Mouse (Mus musculus) retina, embryonic 14.5 days (tissue): ENCODE measurements at regions not wholly inside any gene's neighbourhood (a gene's known extent, or its start where the extent isn't known, plus 50 kb on each side); places are given as distances from the start of the nearest gene placed in this dataset.
"Not testable (repeated sequence)": the region's sequence is repeated elsewhere in the genome, so short reads cannot be mapped to it uniquely, and the experiment has no call there.

Source experiments
- DNase-seq: peaks from one replicate; pipeline ENCODE4 v3.0.0-alpha.2; 2015; ENCODE audit warnings: low spot score

DNA sequence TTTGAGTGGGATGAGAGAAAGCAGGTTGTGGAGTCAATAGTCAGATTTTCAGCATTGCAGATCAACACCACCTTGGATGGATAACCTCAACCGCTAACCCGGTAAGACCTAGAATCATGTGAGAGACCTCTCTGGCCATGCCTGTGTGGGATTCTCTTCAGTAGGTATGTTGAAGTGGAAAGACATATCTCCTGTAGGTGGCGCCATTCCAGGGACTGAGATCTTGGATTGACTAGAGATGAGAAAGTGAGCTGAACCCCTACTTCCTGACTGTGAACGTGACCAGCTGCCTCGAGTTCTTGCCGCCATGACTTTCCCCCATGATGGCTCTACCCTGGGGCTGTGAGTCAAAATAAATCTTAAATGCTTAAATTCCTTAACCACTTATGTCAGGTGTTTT, 102.7 kb downstream of the Eva1a start:
- DNase-seq: no peak

- no peak for DNase-seq
These were observed 109.2 kb downstream of the Eva1a start for GRCm38 (mm10) chr6:82150051-82150450.

- peak; percentile 5 for DNase-seq
These were observed 129.7 kb downstream of the Eva1a start for GRCm38 (mm10) chr6:82170349-82171080.

- DNase-seq: no peak
These were observed 134.1 kb downstream of the Eva1a start for GRCm38 (mm10) chr6:82174943-82175342.

DNA sequence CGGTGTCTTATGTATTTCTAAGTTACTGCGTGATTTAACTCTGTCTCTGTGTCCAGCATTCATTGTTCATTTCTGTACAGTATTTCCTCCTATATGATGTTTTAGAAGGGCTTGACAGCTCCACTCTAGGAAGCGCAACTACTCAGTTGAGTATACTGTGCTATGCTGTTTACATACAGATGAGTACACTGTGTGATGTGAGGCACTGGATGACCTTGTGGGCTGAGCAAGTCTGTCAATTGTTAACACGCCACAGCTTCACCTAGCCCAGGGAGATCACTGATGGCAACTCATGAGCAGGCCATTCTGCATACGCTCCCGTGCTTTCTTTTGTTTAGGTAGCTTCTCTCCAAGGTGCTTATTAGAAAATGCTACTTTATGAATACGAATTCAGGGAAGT, 159.3 kb downstream of the Eva1a start:
- no peak for DNase-seq

DNA sequence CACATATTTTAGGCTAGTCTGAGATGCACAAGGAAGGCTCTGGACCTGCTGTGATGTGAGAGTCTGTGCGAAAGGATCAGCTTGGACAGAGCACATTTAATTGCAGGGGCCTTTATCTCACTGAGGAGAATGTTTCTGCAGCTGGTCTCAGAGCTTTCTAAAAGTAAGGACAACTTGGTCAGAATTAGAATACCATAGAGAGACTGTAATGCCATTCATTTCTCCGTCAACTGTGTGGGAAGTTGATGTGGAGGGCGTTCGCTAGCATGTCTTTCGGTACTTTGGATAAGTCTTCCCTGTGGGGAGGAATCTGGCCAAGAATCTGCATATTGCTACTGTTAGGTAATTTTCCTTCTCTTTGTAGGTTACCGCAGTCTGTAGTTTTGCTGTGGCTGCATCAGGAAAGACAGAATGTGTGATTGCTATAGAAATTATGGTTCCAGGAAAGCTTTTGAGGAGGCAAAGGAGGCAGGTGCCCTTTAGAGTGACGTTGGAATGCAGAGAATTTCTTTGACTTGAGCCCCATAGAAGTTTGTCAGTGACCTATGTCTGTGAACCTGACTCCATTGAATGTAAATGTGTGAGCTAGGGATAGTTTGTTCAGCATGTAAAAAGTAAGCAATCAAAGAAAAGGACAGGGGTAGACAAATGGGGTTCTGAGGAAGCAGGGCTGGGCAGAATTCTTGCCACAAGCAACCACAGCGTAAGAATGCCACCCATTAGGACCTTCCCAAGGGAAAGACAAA, 164.2 kb downstream of the Eva1a start:
- DNase-seq: no peak

GRCm38 (mm10) chr6:82237834-82238233, 164.3 kb upstream of the Tacr1 start:
- DNase-seq: no peak

DNA sequence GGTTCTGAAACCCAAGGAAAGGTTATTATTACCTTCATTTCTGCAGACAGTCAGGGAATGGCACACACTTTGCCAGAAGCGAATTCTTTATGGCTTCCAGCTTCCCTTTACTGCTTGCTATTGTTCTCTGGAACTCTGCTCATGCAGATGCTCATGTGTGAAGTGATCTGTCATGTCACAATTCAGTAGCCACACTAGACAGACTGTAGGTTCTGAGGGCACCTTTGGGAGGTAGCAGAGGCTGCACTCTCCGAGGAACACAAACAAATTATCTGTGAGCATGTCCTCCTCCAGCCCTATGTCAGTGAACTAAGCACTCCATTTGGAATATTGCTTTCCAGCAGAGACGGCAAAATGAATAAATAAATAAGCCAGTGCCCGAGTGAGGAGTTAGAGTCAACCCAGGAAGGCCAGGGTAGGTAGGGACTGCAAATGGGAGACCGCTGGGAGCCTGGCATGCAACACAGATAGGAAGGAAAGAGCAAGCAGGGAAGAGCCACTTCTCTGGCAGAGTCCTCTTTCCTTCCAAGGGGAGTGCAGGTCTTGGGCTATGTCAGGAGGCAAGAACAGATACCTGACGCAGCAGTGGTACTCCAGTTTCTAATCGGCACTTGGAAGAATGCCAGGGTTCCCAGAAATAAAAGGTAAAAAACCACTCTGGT, 161.4 kb upstream of the Tacr1 start:
- DNase-seq: no peak

DNA sequence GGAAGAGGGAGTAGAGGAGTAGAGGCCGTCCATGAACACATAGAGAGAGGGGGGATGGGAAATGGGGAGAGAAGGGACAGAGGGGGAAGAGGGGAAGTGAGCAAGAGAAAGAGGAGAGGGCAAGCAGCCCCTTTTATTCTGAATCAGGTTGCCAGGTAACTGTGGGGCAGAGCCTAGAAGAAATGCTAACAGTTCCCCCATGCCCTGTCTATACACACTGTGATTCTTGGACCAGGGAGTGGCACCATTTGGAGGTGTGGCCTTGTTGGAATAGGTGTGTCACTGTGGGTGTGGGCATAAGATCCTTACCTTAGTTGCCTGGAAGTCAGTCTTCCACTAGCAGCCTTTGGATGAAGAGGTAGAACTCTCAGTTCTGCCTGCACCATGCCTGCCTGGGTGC, 154.5 kb upstream of the Tacr1 start:
- not testable (repeated sequence) for DNase-seq

- no peak for DNase-seq
These were observed 117.6 kb upstream of the Tacr1 start for GRCm38 (mm10) chr6:82284494-82284893.

GRCm38 (mm10) chr6:82285233-82285632, 116.9 kb upstream of the Tacr1 start:
- no peak for DNase-seq

DNA sequence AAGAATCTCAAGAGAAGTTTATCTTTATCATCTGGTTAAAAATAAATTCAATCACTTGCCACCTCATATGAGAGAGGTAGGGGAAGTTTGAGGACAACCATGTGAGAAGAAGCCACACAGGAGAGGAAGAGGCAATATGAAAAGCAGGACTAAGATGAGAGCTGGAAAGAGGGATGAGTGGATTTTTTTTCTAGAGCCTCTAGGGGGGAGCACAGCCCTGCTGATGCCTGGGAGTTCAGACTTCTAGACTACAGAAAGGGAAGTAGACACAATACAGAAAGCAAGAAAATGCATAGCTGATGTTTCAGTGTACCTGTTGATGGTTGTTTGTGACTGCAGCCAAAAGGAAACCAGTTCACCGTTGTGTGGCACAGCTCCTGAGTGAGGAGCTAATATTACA, 108.6 kb upstream of the Tacr1 start:
- no peak for DNase-seq

DNA sequence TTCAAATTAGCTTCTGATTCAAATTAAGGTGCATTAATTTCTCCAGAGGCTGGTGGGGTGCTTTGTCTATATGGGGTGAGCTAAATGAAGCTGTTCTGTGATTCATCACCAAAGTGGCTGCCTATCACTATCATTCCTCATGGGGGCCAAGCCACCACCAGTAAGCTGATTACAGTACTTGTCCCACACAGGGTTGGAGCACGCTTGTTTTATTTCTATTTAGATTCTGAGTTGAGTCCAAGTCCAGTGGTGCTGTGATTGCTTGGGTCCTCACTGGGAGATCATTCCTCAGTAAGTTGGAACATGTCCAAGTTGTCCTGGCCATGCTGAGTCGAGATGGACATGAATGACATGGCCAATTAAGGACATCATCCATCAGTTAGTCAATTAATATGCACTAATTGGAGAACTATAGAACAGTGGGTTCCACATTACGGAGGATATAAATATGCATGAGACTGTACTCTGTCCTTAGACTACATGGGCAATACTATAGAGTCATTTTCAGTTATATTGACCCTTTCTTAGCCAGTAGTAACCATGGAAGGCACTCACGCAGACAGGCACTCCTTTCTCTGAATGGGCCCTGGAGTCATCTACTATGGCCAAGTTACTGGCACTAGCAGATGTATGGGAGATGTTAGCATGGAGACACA, 105.3 kb upstream of the Tacr1 start:
- no peak for DNase-seq

DNA sequence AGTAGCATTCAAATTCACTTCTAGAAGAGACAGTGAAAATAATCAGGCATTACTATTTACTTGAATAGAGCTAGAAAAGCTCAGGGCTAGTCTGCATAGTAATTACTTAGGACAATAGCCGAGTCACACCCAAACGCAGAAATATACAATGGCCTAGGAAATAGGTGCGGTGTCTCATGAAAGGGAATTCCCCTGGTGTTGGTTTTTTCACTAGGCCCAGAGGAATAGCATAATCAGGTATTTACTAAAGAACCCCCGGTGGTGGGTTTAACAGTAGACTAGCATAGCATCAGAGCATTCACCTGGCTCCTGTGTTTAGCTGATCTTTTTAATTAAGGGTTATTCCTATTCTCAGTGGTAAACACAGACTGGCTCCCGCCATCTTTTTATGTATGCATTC, 99.9 kb upstream of the Tacr1 start:
- not testable (repeated sequence) for DNase-seq

GRCm38 (mm10) chr6:82313691-82314090, 88.4 kb upstream of the Tacr1 start:
- DNase-seq: no peak
